Comparison of ENCODE assay signal across 19 mouse cellular contexts in the genomic region with DNA sequence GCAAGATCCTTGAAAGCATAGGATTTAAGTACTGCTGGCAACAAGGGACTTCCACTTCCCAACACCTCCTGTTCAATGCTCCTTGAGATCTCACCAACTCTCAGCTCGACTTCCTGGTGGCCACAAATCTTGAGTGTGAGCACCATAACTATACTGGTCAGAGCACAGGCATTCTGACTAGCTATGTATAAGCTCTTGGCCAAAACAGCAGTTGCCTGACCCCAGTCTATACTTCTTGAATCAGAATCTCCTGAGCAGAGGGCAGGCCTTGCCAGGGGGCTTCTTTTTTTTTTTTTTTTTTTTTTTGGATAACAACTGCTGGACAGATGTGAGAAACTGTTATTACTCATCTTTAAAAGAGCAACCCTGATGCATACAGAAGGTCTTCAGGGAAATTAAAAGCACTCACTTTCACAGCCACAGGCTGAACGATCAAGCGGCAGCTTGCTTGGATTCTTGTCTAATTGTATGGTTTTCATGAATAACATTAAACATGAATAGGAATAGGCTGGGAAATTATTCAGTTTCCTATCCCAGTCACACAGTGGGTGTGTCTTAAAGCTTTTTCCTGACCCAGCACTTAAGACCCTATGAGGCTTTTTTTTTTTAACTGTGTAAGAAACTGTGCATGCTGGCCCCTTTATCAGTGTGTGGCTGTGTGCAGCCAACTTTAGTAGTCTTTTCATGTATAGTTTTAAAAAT.
DNase-seq lines count a peak whose midpoint lies in the region; ATAC-seq and TF ChIP-seq lines count a peak whose summit lies in the region.
"Had no signal": no experiment of that assay in that cellular context is flagged by ENCODE, and none has a peak within 500 bp of the region (broad histone marks: within the 10 kb centered on the region; RNA-seq: fewer than 3 reads in every experiment).

No protein-coding gene starts in this region.

- no peaks in the 10 kb centered on the region for H3K36me3 ChIP-seq in forebrain, embryonic 11.5 days (ENCODE audit: control insufficient read depth, insufficient read depth, low read length)
- H3K36me3 ChIP-seq in forebrain, embryonic 10.5 days (replicated peaks), result no peaks in the 10 kb centered on the region
- no peaks in the 10 kb centered on the region for H3K36me3 ChIP-seq in neural tube, embryonic 12.5 days
- no peaks in the 10 kb centered on the region for H3K36me3 ChIP-seq in neural tube, embryonic 15.5 days
- no peaks in the 10 kb centered on the region for H3K36me3 ChIP-seq in hindbrain, postnatal 0 days (ENCODE audit: insufficient read depth, low read length)
- H3K36me3 ChIP-seq in neural tube, embryonic 13.5 days, result no peaks in the 10 kb centered on the region
- H3K36me3 ChIP-seq: heart, embryonic 13.5 days; intestine, embryonic 15.5 days; kidney, embryonic 15.5 days; stomach, embryonic 15.5 days had no signal

- H3K27ac ChIP-seq in forebrain, embryonic 11.5 days (ENCODE audit: low read depth, low read length), result peak overlapping the region; percentile 53; the same call in 1 of the 2 replicates
- H3K27ac ChIP-seq in forebrain, embryonic 10.5 days, result no peak overlapping the region; the same call in 1 of the 2 replicates
- H3K27ac ChIP-seq in neural tube, embryonic 12.5 days, result no peak overlapping the region
- H3K27ac ChIP-seq in neural tube, embryonic 15.5 days (replicated peaks), result no peak overlapping the region
- no peak overlapping the region for H3K27ac ChIP-seq in hindbrain, postnatal 0 days
- H3K27ac ChIP-seq in neural tube, embryonic 13.5 days (replicated peaks), result no peak overlapping the region
- H3K27ac ChIP-seq: heart, embryonic 13.5 days; intestine, embryonic 15.5 days; kidney, embryonic 15.5 days; liver, embryonic 14.5 days; stomach, embryonic 15.5 days had no signal

- no peak overlapping the region for H3K4me3 ChIP-seq in forebrain, embryonic 11.5 days (ENCODE audit: low read depth, low read length)
- H3K4me3 ChIP-seq in forebrain, embryonic 10.5 days, result no peak overlapping the region
- H3K4me3 ChIP-seq in neural tube, embryonic 12.5 days, result no peak overlapping the region
- H3K4me3 ChIP-seq in neural tube, embryonic 15.5 days (replicated peaks), result no peak overlapping the region
- H3K4me3 ChIP-seq in hindbrain, postnatal 0 days (ENCODE audit: low read length), result no peak overlapping the region
- no peak overlapping the region for H3K4me3 ChIP-seq in neural tube, embryonic 13.5 days
- H3K4me3 ChIP-seq: heart, embryonic 13.5 days; intestine, embryonic 15.5 days; kidney, embryonic 15.5 days; stomach, embryonic 15.5 days had no signal

- H3K4me1 ChIP-seq in forebrain, embryonic 11.5 days (replicated peaks; ENCODE audit: control insufficient read depth, insufficient read depth, low read length), result peaks cover 3% of the 10 kb centered on the region; the same call in 1 of the 2 replicates
- H3K4me1 ChIP-seq in forebrain, embryonic 10.5 days, result peaks cover 32% of the 10 kb centered on the region
- H3K4me1 ChIP-seq in neural tube, embryonic 12.5 days, result 0 out of 2 replicates have a peak, but pooled peaks cover 2% of the 10 kb centered on the region
- no peaks in the 10 kb centered on the region for H3K4me1 ChIP-seq in neural tube, embryonic 15.5 days
- no peaks in the 10 kb centered on the region for H3K4me1 ChIP-seq in hindbrain, postnatal 0 days (ENCODE audit: insufficient read depth, low read length)
- peaks cover 7% of the 10 kb centered on the region for H3K4me1 ChIP-seq in neural tube, embryonic 13.5 days (replicated peaks)
- H3K4me1 ChIP-seq: intestine, embryonic 15.5 days; kidney, embryonic 15.5 days; stomach, embryonic 15.5 days had no signal

- peak; percentile 77 for ATAC-seq in forebrain, embryonic 11.5 days (replicated peaks; ENCODE audit: low FRiP score)
- ATAC-seq in neural tube, embryonic 12.5 days (ENCODE audit: low FRiP score, low read depth), result peak; percentile 21; the same call in 1 of the 2 replicates
- no peak for ATAC-seq in neural tube, embryonic 15.5 days (ENCODE audit: low FRiP score)
- no peak for ATAC-seq in hindbrain, postnatal 0 days
- peak; percentile 27; the same call in 1 of the 2 replicates for ATAC-seq in neural tube, embryonic 13.5 days (ENCODE audit: low read depth)
- ATAC-seq: intestine, embryonic 15.5 days had no signal

- H3K9me3 ChIP-seq in forebrain, embryonic 11.5 days (ENCODE audit: control insufficient read depth, low read length), result no peaks in the 10 kb centered on the region
- H3K9me3 ChIP-seq in forebrain, embryonic 10.5 days, result no peaks in the 10 kb centered on the region
- H3K9me3 ChIP-seq in neural tube, embryonic 12.5 days, result no peaks in the 10 kb centered on the region
- no peaks in the 10 kb centered on the region for H3K9me3 ChIP-seq in neural tube, embryonic 15.5 days (replicated peaks)
- H3K9me3 ChIP-seq in hindbrain, postnatal 0 days (ENCODE audit: low read length), result no peaks in the 10 kb centered on the region
- H3K9me3 ChIP-seq in neural tube, embryonic 13.5 days, result no peaks in the 10 kb centered on the region
- H3K9me3 ChIP-seq: heart, embryonic 13.5 days; intestine, embryonic 15.5 days; kidney, embryonic 15.5 days; stomach, embryonic 15.5 days had no signal

- 23% methylated on average over 3 of the region's 3 CpGs for WGBS in forebrain, embryonic 11.5 days
- WGBS in forebrain, embryonic 10.5 days, result 55% methylated on average over 3 of the region's 3 CpGs
- WGBS in neural tube, embryonic 12.5 days, result 33% methylated on average over 3 of the region's 3 CpGs
- WGBS in neural tube, embryonic 15.5 days, result 19% methylated on average over 3 of the region's 3 CpGs
- WGBS in hindbrain, postnatal 0 days, result 35% methylated on average over 3 of the region's 3 CpGs
- 24% methylated on average over 3 of the region's 3 CpGs for WGBS in neural tube, embryonic 13.5 days

- TF ChIP-seq CTCF in hindbrain, postnatal 0 days (IDR thresholded peaks at IDR 0.05; ENCODE audit: low read depth), result no peak

- DNase-seq in forebrain, embryonic 11.5 days (ENCODE audit: low spot score), result no peak
- DNase-seq in forebrain, embryonic 10.5 days (ENCODE audit: extremely low spot score, low spot score), result no peak
- peak; percentile 1 for DNase-seq in hindbrain, postnatal 0 days (ENCODE audit: low spot score)
- no peak for DNase-seq in frontal cortex, adult 2 months (ENCODE audit: extremely low spot score in 1 of 2, low spot score in 1 of 2)
- no peak for DNase-seq in kidney, postnatal 10 days
- DNase-seq: adrenal gland, postnatal 10 days; cerebellum, adult 18-20 months; gastrocnemius, postnatal 36 days; heart, postnatal 36 days; right cerebral cortex, adult 18-20 months; spleen, adult 18-20 months had no signal

- no peak overlapping the region for H3K4me2 ChIP-seq in forebrain, embryonic 11.5 days (ENCODE audit: low read depth, low read length, severe bottlenecking)
- no peak overlapping the region for H3K4me2 ChIP-seq in neural tube, embryonic 12.5 days (replicated peaks)
- H3K4me2 ChIP-seq in neural tube, embryonic 15.5 days, result no peak overlapping the region
- no peak overlapping the region for H3K4me2 ChIP-seq in hindbrain, postnatal 0 days (ENCODE audit: low read depth, low read length)
- H3K4me2 ChIP-seq in neural tube, embryonic 13.5 days, result no peak overlapping the region
- H3K4me2 ChIP-seq: heart, embryonic 13.5 days; intestine, embryonic 15.5 days; kidney, embryonic 15.5 days; stomach, embryonic 15.5 days had no signal

- H3K9ac ChIP-seq in forebrain, embryonic 11.5 days (ENCODE audit: low read length), result no peak overlapping the region
- H3K9ac ChIP-seq in neural tube, embryonic 12.5 days, result no peak overlapping the region
- no peak overlapping the region for H3K9ac ChIP-seq in neural tube, embryonic 15.5 days (replicated peaks)
- no peak overlapping the region for H3K9ac ChIP-seq in hindbrain, postnatal 0 days (replicated peaks; ENCODE audit: low read length)
- H3K9ac ChIP-seq in neural tube, embryonic 13.5 days, result no peak overlapping the region
- H3K9ac ChIP-seq: heart, embryonic 13.5 days; intestine, embryonic 15.5 days; kidney, embryonic 15.5 days; liver, embryonic 14.5 days; stomach, embryonic 15.5 days had no signal

- H3K27me3 ChIP-seq in forebrain, embryonic 11.5 days (ENCODE audit: control insufficient read depth, insufficient read depth, low read length), result no peaks in the 10 kb centered on the region
- no peaks in the 10 kb centered on the region for H3K27me3 ChIP-seq in forebrain, embryonic 10.5 days (ENCODE audit: poor library complexity, severe bottlenecking)
- no peaks in the 10 kb centered on the region for H3K27me3 ChIP-seq in neural tube, embryonic 12.5 days (replicated peaks)
- H3K27me3 ChIP-seq in neural tube, embryonic 15.5 days (replicated peaks), result no peaks in the 10 kb centered on the region
- H3K27me3 ChIP-seq in hindbrain, postnatal 0 days (ENCODE audit: insufficient read depth, low read length), result no peaks in the 10 kb centered on the region
- H3K27me3 ChIP-seq in neural tube, embryonic 13.5 days, result no peaks in the 10 kb centered on the region
- H3K27me3 ChIP-seq: heart, embryonic 13.5 days; intestine, embryonic 15.5 days; kidney, embryonic 15.5 days; stomach, embryonic 15.5 days had no signal

Comparison
In these comparisons a context has a peak if more than half of its experiments do, and no peak if none do; other contexts are left out.
1. ATAC-seq: peak in forebrain, embryonic 11.5 days (single experiment), neural tube, embryonic 12.5 days (single experiment) and neural tube, embryonic 13.5 days (single experiment); none in neural tube, embryonic 15.5 days (single experiment) and hindbrain, postnatal 0 days (single experiment).